28 mouse cellular contexts compared by ENCODE assay signal in genomic region chr14:31420135-31420534, GRCm38 (mm10). TPM values are rescaled to one million over a fixed set of nuclear protein-coding genes. Genes with fewer than 3 reads are reported as not detected.
DNase-seq lines count a peak whose midpoint lies in the region; ATAC-seq and TF ChIP-seq lines count a peak whose summit lies in the region.
"Had no signal": no experiment of that assay in that cellular context is flagged by ENCODE, and none has a peak within 500 bp of the region (broad histone marks: within the 10 kb centered on the region; RNA-seq: fewer than 3 reads in every experiment).

No protein-coding gene starts in this region.

- peak; percentile 2 for DNase-seq in adrenal gland, postnatal 14 days
- no peak for DNase-seq in adrenal gland, adult 8-10 months
- no peak for DNase-seq in kidney, adult 2 months
- DNase-seq in limb, embryonic 14.5 days (ENCODE audit: low spot score), result no peak
- no peak for DNase-seq in limb, embryonic 10.5 days (ENCODE audit: low spot score)
- DNase-seq: adrenal gland, postnatal 10 days; cerebellum, adult 8-10 months; forebrain, postnatal 0 days; gastrocnemius, postnatal 14 days; kidney, postnatal 25 days; layer of hippocampus, postnatal 36 days; left cerebral cortex, postnatal 4 days; lung, adult 18-20 months; right cerebral cortex, adult 18-20 months had no signal

- WGBS in kidney, adult 2 months, result 90% methylated on average over 8 of the region's 8 CpGs
- 95% methylated on average over 8 of the region's 8 CpGs for WGBS in kidney, embryonic 14.5 days
- 89% methylated on average over 8 of the region's 8 CpGs for WGBS in limb, embryonic 14.5 days
- WGBS in limb, embryonic 10.5 days, result 95% methylated on average over 8 of the region's 8 CpGs

- H3K4me2 ChIP-seq in kidney, embryonic 14.5 days (replicated peaks; ENCODE audit: low read depth, low read length), result no peak overlapping the region
- no peak overlapping the region for H3K4me2 ChIP-seq in limb, embryonic 14.5 days (replicated peaks; ENCODE audit: low read depth, low read length, severe bottlenecking)
- H3K4me2 ChIP-seq: embryonic facial prominence, embryonic 15.5 days; forebrain, embryonic 12.5 days; hindbrain, embryonic 14.5 days; liver, embryonic 12.5 days; midbrain, embryonic 12.5 days; neural tube, embryonic 12.5 days had no signal

- H3K27me3 ChIP-seq in kidney, adult 2 months (replicated peaks; ENCODE audit: control insufficient read depth, insufficient read depth, low read length), result no peaks in the 10 kb centered on the region
- H3K27me3 ChIP-seq in kidney, embryonic 14.5 days (ENCODE audit: control insufficient read depth, insufficient read depth, low read length), result no peaks in the 10 kb centered on the region
- H3K27me3 ChIP-seq in limb, embryonic 14.5 days (ENCODE audit: control insufficient read depth, insufficient read depth, low read length), result no peaks in the 10 kb centered on the region
- no peaks in the 10 kb centered on the region for H3K27me3 ChIP-seq in limb, embryonic 10.5 days (ENCODE audit: low read depth, poor library complexity, severe bottlenecking)
- H3K27me3 ChIP-seq: embryonic facial prominence, embryonic 15.5 days; forebrain, embryonic 12.5 days; liver, embryonic 12.5 days; midbrain, embryonic 12.5 days; neural tube, embryonic 12.5 days had no signal

- TF ChIP-seq CTCF in kidney, adult 2 months (conservative IDR thresholded peaks at IDR 0.05; ENCODE audit: insufficient read depth, insufficient read length, low read depth, low read length), result no peak

- H3K4me1 ChIP-seq in kidney, adult 2 months (ENCODE audit: control insufficient read depth, insufficient read depth, low read length), result peaks cover 66% of the 10 kb centered on the region
- H3K4me1 ChIP-seq in kidney, embryonic 14.5 days (ENCODE audit: control insufficient read depth, insufficient read depth, low read length), result peaks cover 26% of the 10 kb centered on the region
- no peaks in the 10 kb centered on the region for H3K4me1 ChIP-seq in limb, embryonic 14.5 days (ENCODE audit: control insufficient read depth, insufficient read depth, low read length)
- peaks cover 29% of the 10 kb centered on the region for H3K4me1 ChIP-seq in limb, embryonic 10.5 days
- peaks cover 66% of the 10 kb centered on the region for H3K4me1 ChIP-seq in brown adipose tissue, adult 24 weeks (ENCODE audit: control insufficient read depth, insufficient read depth, insufficient read length, low read length)

- no peak overlapping the region for H3K4me3 ChIP-seq in kidney, adult 2 months (ENCODE audit: insufficient read depth, low read depth, low read length)
- H3K4me3 ChIP-seq in kidney, embryonic 14.5 days (ENCODE audit: low read length), result no peak overlapping the region
- no peak overlapping the region for H3K4me3 ChIP-seq in limb, embryonic 14.5 days (replicated peaks; ENCODE audit: low read length)
- H3K4me3 ChIP-seq in limb, embryonic 10.5 days, result no peak overlapping the region
- H3K4me3 ChIP-seq in brown adipose tissue, adult 24 weeks (ENCODE audit: insufficient read depth, low read depth, low read length), result no peak overlapping the region
- H3K4me3 ChIP-seq: embryonic facial prominence, embryonic 10.5 days; embryonic facial prominence, embryonic 15.5 days; forebrain, embryonic 12.5 days; liver, embryonic 12.5 days; megakaryocyte, embryonic 14.5 days; midbrain, embryonic 12.5 days; myocyte; neural tube, embryonic 12.5 days had no signal

- no peaks in the 10 kb centered on the region for H3K9me3 ChIP-seq in kidney, embryonic 14.5 days (ENCODE audit: control insufficient read depth, low read length)
- H3K9me3 ChIP-seq in limb, embryonic 14.5 days (ENCODE audit: control insufficient read depth, low read length), result no peaks in the 10 kb centered on the region
- H3K9me3 ChIP-seq in limb, embryonic 10.5 days (replicated peaks), result no peaks in the 10 kb centered on the region
- H3K9me3 ChIP-seq: embryonic facial prominence, embryonic 10.5 days; embryonic facial prominence, embryonic 15.5 days; forebrain, embryonic 12.5 days; G1E; liver, embryonic 12.5 days; megakaryocyte, embryonic 14.5 days; midbrain, embryonic 12.5 days; neural tube, embryonic 12.5 days had no signal

- no peaks in the 10 kb centered on the region for H3K36me3 ChIP-seq in kidney, adult 2 months (ENCODE audit: control insufficient read depth, insufficient read depth, low read length)
- H3K36me3 ChIP-seq in kidney, embryonic 14.5 days (ENCODE audit: control insufficient read depth, insufficient read depth, low read length), result no peaks in the 10 kb centered on the region
- peaks cover 4% of the 10 kb centered on the region for H3K36me3 ChIP-seq in limb, embryonic 14.5 days (ENCODE audit: control insufficient read depth, insufficient read depth, low read length)
- H3K36me3 ChIP-seq in limb, embryonic 10.5 days, result peaks cover 63% of the 10 kb centered on the region
- H3K36me3 ChIP-seq: embryonic facial prominence, embryonic 15.5 days; G1E; liver, embryonic 12.5 days had no signal

- no peak for TF ChIP-seq POLR2A in kidney, adult 2 months (IDR thresholded peaks at IDR 0.05; ENCODE audit: low read depth, low read length)
- TF ChIP-seq POLR2A in limb, embryonic 14.5 days (IDR thresholded peaks at IDR 0.05; ENCODE audit: borderline replicate concordance, extremely low read depth, insufficient read depth, insufficient read length), result no peak

- ATAC-seq in kidney, embryonic 14.5 days (ENCODE audit: low FRiP score, low TSS enrichment), result no peak
- ATAC-seq in limb, embryonic 14.5 days (ENCODE audit: low FRiP score, low read depth), result no peak
- ATAC-seq: forebrain, postnatal 0 days; intestine, postnatal 0 days; liver, embryonic 12.5 days; lung, postnatal 0 days had no signal

- no peak overlapping the region for H3K9ac ChIP-seq in kidney, embryonic 14.5 days (ENCODE audit: low read depth, low read length)
- H3K9ac ChIP-seq in limb, embryonic 14.5 days (ENCODE audit: low read depth, low read length, severe bottlenecking), result no peak overlapping the region
- H3K9ac ChIP-seq: embryonic facial prominence, embryonic 15.5 days; forebrain, embryonic 12.5 days; forebrain, postnatal 0 days; hindbrain, embryonic 14.5 days; liver, embryonic 12.5 days; midbrain, embryonic 12.5 days; neural tube, embryonic 12.5 days had no signal

- peak overlapping the region; percentile 77 for H3K27ac ChIP-seq in kidney, adult 2 months (ENCODE audit: insufficient read depth, low read depth, low read length)
- no peak overlapping the region for H3K27ac ChIP-seq in kidney, embryonic 14.5 days (ENCODE audit: low read depth, low read length)
- 0 out of 2 replicates have a peak overlapping the region, but pooled peaks have one; percentile 38 for H3K27ac ChIP-seq in limb, embryonic 14.5 days (replicated peaks; ENCODE audit: low read depth, low read length)
- no peak overlapping the region for H3K27ac ChIP-seq in limb, embryonic 10.5 days
- peak overlapping the region; percentile 29; the same call in 1 of the 2 replicates for H3K27ac ChIP-seq in brown adipose tissue, adult 24 weeks (replicated peaks; ENCODE audit: low read depth, low read length)
- H3K27ac ChIP-seq: embryonic facial prominence, embryonic 10.5 days; embryonic facial prominence, embryonic 15.5 days; forebrain, embryonic 12.5 days; hindbrain, embryonic 14.5 days; midbrain, embryonic 12.5 days; neural tube, embryonic 12.5 days had no signal

RNA-seq across cellular contexts. Expression of gene Sh3bp5, which starts 15.7 kb away (rescaled TPM):
- total RNA-seq in adrenal gland, postnatal 14 days (2021), result 123 and 142 TPM in 2 replicates
- total RNA-seq in adrenal gland, adult 8-10 months (2022), result 100 to 1,000 TPM; 112 to 172 (median 115) TPM
- polyA plus RNA-seq in kidney, adult 2 months (2012; rRNA removed), result 33.4 and 43.4 TPM in 2 replicates
- polyA plus RNA-seq in kidney, embryonic 14.5 days (2014; fragmentation: Nextera tagmentation; extraction: Ambion mirVana), result 6.7 and 14.3 TPM in 2 replicates
- 37.4 and 49.1 TPM in 2 replicates for polyA plus RNA-seq in limb, embryonic 14.5 days (2012; rRNA removed)
- polyA plus RNA-seq in limb, embryonic 14.5 days (2014; fragmentation: Nextera tagmentation; extraction: Ambion mirVana), result 22.2 and 28.4 TPM in 2 replicates
- 43.0 and 47.9 TPM in 2 replicates for polyA plus RNA-seq in limb, embryonic 10.5 days (2016; fragmentation: Nextera tagmentation; extraction: Ambion mirVana)
- polyA plus RNA-seq in brown adipose tissue, adult 24 weeks (2012; ENCODE audit: insufficient read depth, insufficient read length, missing spikeins), result 65.9 and 67.5 TPM in 2 replicates

Comparison
In these comparisons a context has a peak if more than half of its experiments do, and no peak if none do; other contexts are left out.
1. H3K27ac ChIP-seq: peak in kidney, adult 2 months (single experiment), limb, embryonic 14.5 days (single experiment) and brown adipose tissue, adult 24 weeks (single experiment); none in kidney, embryonic 14.5 days (single experiment) and limb, embryonic 10.5 days (single experiment).